Mouse (Mus musculus) midbrain, postnatal 0 days (tissue): ENCODE data around the gene Klf2. TPM values are rescaled to one million over a fixed set of nuclear protein-coding genes. Genes with fewer than 3 reads are reported as not detected.

Experiments
- ATAC-seq: fragments of 200-750 bp; cut with Nextera tagmentation; 2 replicates; pipeline ENCODE4 v1.8.0; 2017; ENCODE audit warnings: moderate number of reproducible peaks, mild to moderate bottlenecking, moderate TSS enrichment, moderate library complexity; ENCODE audit not compliant: low FRiP score
- DNase-seq: peaks from one replicate; pipeline ENCODE4 v3.0.0-alpha.2; 2015; ENCODE audit warnings: low spot score
- H3K27ac ChIP-seq: fragments of 300-500 bp; sonication (generic); 2 replicates; pipeline ENCODE4 v1.5.1; 2014; ENCODE audit warnings: low read depth, mild to moderate bottlenecking, low read length, mixed read lengths
- H3K27me3 ChIP-seq: fragments of 300-500 bp; sonication (generic); 2 replicates; pipeline ENCODE4 v1.6.1; 2014; ENCODE audit warnings: low read length, control low read depth, mixed read lengths; ENCODE audit not compliant: insufficient read depth
- H3K36me3 ChIP-seq: fragments of 300-500 bp; sonication (generic); 2 replicates; pipeline ENCODE4 v1.6.1; 2014; ENCODE audit warnings: low read length, control low read depth, mixed read lengths; ENCODE audit not compliant: insufficient read depth
- H3K4me1 ChIP-seq: fragments of 300-500 bp; sonication (generic); 2 replicates; pipeline ENCODE4 v1.6.1; 2014; ENCODE audit warnings: mild to moderate bottlenecking, control low read depth, antibody characterized with exemption, low read length, mixed read lengths; ENCODE audit not compliant: insufficient read depth
- H3K4me2 ChIP-seq: fragments of 300-500 bp; sonication (generic); 2 replicates; pipeline ENCODE4 v1.6.1; 2014; ENCODE audit warnings: low read depth, mild to moderate bottlenecking, low read length, mixed read lengths; ENCODE audit not compliant: poor library complexity, severe bottlenecking
- H3K4me3 ChIP-seq: fragments of 300-500 bp; sonication (generic); 2 replicates; pipeline ENCODE4 v1.5.1; 2014; ENCODE audit warnings: low read depth, mild to moderate bottlenecking, low read length, moderate library complexity
- H3K9ac ChIP-seq: fragments of 300-500 bp; sonication (generic); replicated peaks from 2 replicates; pipeline ENCODE4 v1.6.1; 2014; ENCODE audit warnings: mild to moderate bottlenecking, low read length, moderate library complexity, mixed read lengths; ENCODE audit not compliant: poor library complexity, severe bottlenecking
- H3K9me3 ChIP-seq: fragments of 300-500 bp; sonication (generic); 2 replicates; pipeline ENCODE4 v1.6.1; 2016; ENCODE audit warnings: low read length, control low read depth
- CTCF ChIP-seq: IDR thresholded peaks from 2 replicates; pipeline ENCODE4 v1.5.1; 2016; ENCODE audit warnings: antibody characterized with exemption, mild to moderate bottlenecking
- WGBS: fragments of 180-500 bp; shearing (Covaris S2); extraction: QIAGEN DNeasy Blood & Tissue Kit; methylation state at CpG from one replicate; pipeline ENCODE4 v1.1.7; 2014; 5-methylcytosine and 5-hydroxymethylcytosine counted together
- polyA plus RNA-seq: library from polyadenylated mRNA; unstranded; fragments of >200 nt; fragmentation: Nextera tagmentation; extraction: Ambion mirVana; gene quantifications from 2 replicates; pipeline ENCODE4 v1.2.1, GENCODE M21; 2015
- total RNA-seq: library from RNA; depleted of rRNA; stranded (reverse); fragments of >200 nt; gene quantifications from 2 replicates; pipeline ENCODE4 v1.2.3, GENCODE M21; 2014; rRNA removed

Klf2 gene
- total and polyA plus RNA-seq, 2 experiments from 2014 or later = 7.8 to 10.5 TPM

DNA sequence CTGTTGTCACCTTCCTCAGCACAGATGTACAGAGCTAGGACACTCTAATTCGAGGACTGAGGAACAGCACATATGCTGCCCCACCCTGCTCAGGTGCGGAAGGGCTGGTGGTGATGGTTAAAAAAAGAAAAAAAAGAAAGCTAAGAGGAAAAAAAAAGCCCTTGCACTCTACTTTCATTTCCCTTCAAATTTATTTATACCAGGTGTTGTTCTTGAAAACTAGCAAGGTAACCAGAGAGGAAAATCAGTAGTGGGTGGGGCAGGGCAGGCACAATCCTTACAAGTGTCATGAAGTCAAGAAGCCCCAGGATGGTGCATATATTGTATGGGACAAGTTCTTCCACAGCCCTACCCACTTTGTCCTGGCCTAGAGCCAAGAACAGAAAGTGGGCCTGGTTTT is 46.2 kb downstream of the Klf2 start:
- no peak for ATAC-seq
- H3K4me2 ChIP-seq = no peak overlapping the region
- H3K27ac ChIP-seq = no peak overlapping the region
- H3K9ac ChIP-seq = no peak overlapping the region
- H3K36me3 ChIP-seq = peaks cover 77% of the 10 kb centered on the region
- no peaks in the 10 kb centered on the region for H3K27me3 ChIP-seq
- H3K4me1 ChIP-seq = no peaks in the 10 kb centered on the region
- DNase-seq = no peak
- no peak overlapping the region for H3K4me3 ChIP-seq
- no peaks in the 10 kb centered on the region for H3K9me3 ChIP-seq
- 96% methylated on average over 2 of the region's 2 CpGs for WGBS
- TF ChIP-seq CTCF = no peak

DNA sequence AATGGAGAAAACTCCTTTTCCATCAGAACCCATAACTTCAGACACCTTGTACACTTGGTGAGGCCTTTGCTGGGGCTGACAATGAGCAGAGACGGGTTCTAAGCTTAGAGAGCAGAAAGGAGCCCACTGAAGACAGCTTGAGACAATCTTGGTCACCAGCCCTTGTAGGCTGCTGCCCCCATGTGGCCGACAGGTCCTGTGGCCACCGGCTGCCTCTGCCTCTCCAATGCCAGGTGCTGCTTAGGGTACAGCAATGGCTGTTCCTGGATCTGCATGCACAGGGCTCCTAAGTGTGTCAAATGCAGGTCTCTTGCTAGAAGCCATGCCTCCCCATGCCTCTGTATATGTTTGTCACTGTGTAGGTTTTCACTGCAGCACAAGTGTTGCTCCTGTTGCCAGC is 47.0 kb downstream of the Klf2 start:
- no peaks in the 10 kb centered on the region for H3K4me1 ChIP-seq
- TF ChIP-seq CTCF = peak; percentile 86
- H3K27me3 ChIP-seq = no peaks in the 10 kb centered on the region
- no peak overlapping the region for H3K4me2 ChIP-seq
- no peak overlapping the region for H3K27ac ChIP-seq
- H3K9ac ChIP-seq = no peak overlapping the region
- H3K4me3 ChIP-seq = no peak overlapping the region
- peak; percentile 68; the same call in 1 of the 2 replicates for ATAC-seq
- peak; percentile 77 for DNase-seq
- 16% methylated on average over 3 of the region's 3 CpGs for WGBS
- no peaks in the 10 kb centered on the region for H3K9me3 ChIP-seq
- peaks cover 84% of the 10 kb centered on the region for H3K36me3 ChIP-seq

DNA sequence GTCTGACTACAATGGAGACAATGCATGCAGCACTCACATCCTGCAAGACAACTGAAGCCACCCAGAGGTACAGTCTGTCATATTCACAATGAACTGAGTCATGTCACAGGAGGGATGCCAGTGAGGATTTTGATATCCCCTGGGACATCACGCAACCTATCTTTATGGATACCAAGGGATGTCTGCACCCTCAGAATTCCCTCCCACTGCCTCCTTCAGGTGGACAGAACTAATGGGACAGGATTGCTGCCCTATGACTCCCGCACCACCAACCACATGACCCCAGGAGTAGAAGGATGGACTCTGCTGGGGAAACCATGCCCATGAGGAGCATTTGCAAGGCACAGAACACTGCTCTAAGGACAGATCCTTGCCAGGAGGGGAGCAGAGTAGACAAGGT is 47.6 kb downstream of the Klf2 start:
- Histone ChIP-seq H3K9ac (no peak overlapping the region), H3K4me1 (no peaks in the 10 kb centered on the region), H3K27ac (no peak overlapping the region), H3K9me3 (no peaks in the 10 kb centered on the region), H3K4me2 (no peak overlapping the region), H3K4me3 (no peak overlapping the region), H3K27me3 (no peaks in the 10 kb centered on the region), H3K36me3 (peaks cover 88% of the 10 kb centered on the region)
- WGBS = 95% methylated on average over 2 of the region's 2 CpGs
- no peak for DNase-seq
- TF ChIP-seq CTCF = no peak
- no peak for ATAC-seq

Other genes with a start within 250 kb of the Klf2 start
- gene Olfr373, start 235.9 kb upstream of the Klf2 start, total RNA-seq = not detected in 2 replicates
- not detected in 2 replicates for gene Olfr373, start 235.9 kb upstream of the Klf2 start, polyA plus RNA-seq
- gene Olfr374, start 212.0 kb upstream of the Klf2 start, total RNA-seq = not detected in 2 replicates
- gene Olfr374, start 212.0 kb upstream of the Klf2 start, polyA plus RNA-seq = not detected in 2 replicates
- 82.1 and 108 TPM in 2 replicates for gene Tpm4, start 184.1 kb upstream of the Klf2 start, total RNA-seq
- 87.5 and 91.5 TPM in 2 replicates for gene Tpm4, start 184.1 kb upstream of the Klf2 start, polyA plus RNA-seq
- 32.9 and 43.0 TPM in 2 replicates for gene Rab8a, start 157.8 kb upstream of the Klf2 start, total RNA-seq
- gene Rab8a, start 157.8 kb upstream of the Klf2 start, polyA plus RNA-seq = 66.7 and 66.9 TPM in 2 replicates
- gene Hsh2d, start 129.4 kb upstream of the Klf2 start, total RNA-seq = 0.24 and 0.55 TPM in 2 replicates
- gene Hsh2d, start 129.4 kb upstream of the Klf2 start, polyA plus RNA-seq = not detected in 2 replicates
- gene Cib3, start 106.2 kb upstream of the Klf2 start, total RNA-seq = not detected in 2 replicates
- not detected in 2 replicates for gene Cib3, start 106.2 kb upstream of the Klf2 start, polyA plus RNA-seq
- gene Gm11034, start 105.4 kb upstream of the Klf2 start, total RNA-seq = not detected in 2 replicates
- gene Gm11034, start 105.4 kb upstream of the Klf2 start, polyA plus RNA-seq = not detected in 2 replicates
- gene Fam32a, start 99.3 kb upstream of the Klf2 start, total RNA-seq = 113 and 116 TPM in 2 replicates
- gene Fam32a, start 99.3 kb upstream of the Klf2 start, polyA plus RNA-seq = 91.6 and 92.5 TPM in 2 replicates
- 81.8 and 97.2 TPM in 2 replicates for gene Ap1m1, start 79.0 kb upstream of the Klf2 start, total RNA-seq
- gene Ap1m1, start 79.0 kb upstream of the Klf2 start, polyA plus RNA-seq = 252 and 260 TPM in 2 replicates
- 2.4 and 3.9 TPM in 2 replicates for gene Gm10282, start 13.8 kb upstream of the Klf2 start, total RNA-seq
- 9.0 and 10.2 TPM in 2 replicates for gene Gm10282, start 13.8 kb upstream of the Klf2 start, polyA plus RNA-seq
- 65.7 and 66.4 TPM in 2 replicates for gene Eps15l1, start 102.4 kb downstream of the Klf2 start, total RNA-seq
- gene Eps15l1, start 102.4 kb downstream of the Klf2 start, polyA plus RNA-seq = 51.3 and 51.9 TPM in 2 replicates
- gene Calr3, start 124.8 kb downstream of the Klf2 start, total RNA-seq = 0.28 and 0.77 TPM in 2 replicates
- gene Calr3, start 124.8 kb downstream of the Klf2 start, polyA plus RNA-seq = 1.0 and 1.2 TPM in 2 replicates
- 8.7 and 8.9 TPM in 2 replicates for gene 1700030K09Rik, start 124.8 kb downstream of the Klf2 start, total RNA-seq
- gene 1700030K09Rik, start 124.8 kb downstream of the Klf2 start, polyA plus RNA-seq = 14.7 TPM in 2 replicates
- gene Cherp, start 156.2 kb downstream of the Klf2 start, total RNA-seq = 33.4 and 51.4 TPM in 2 replicates
- gene Cherp, start 156.2 kb downstream of the Klf2 start, polyA plus RNA-seq = 44.5 and 50.9 TPM in 2 replicates
- gene Slc35e1, start 173.6 kb downstream of the Klf2 start, total RNA-seq = 47.7 and 69.4 TPM in 2 replicates
- 11.1 and 12.0 TPM in 2 replicates for gene Slc35e1, start 173.6 kb downstream of the Klf2 start, polyA plus RNA-seq
- gene Med26, start 229.2 kb downstream of the Klf2 start, total RNA-seq = 16.2 and 17.8 TPM in 2 replicates
- gene Med26, start 229.2 kb downstream of the Klf2 start, polyA plus RNA-seq = 17.4 and 19.1 TPM in 2 replicates